Mouse (Mus musculus) thymus, adult 18-20 months (tissue): Measurements from ENCODE around the gene Fam187b.
"Not testable (repeated sequence)": the region's sequence is repeated elsewhere in the genome, so short reads cannot be mapped to it uniquely, and the experiment has no call there.

Experiments
- DNase-seq, 2 experiments: peaks; one replicate each; pipeline ENCODE4 v3.0.0; 2022; ENCODE audit warnings: mixed read lengths in 2 of 2

The Fam187b gene

GRCm38 (mm10) chr7:30973501-30974289, at the start of gene Fam187b:
Gene Fam187b, plus strand, starts transcription at chr7:30973790.
- peak; percentile 68 to 78 for DNase-seq

- no peak for DNase-seq
These were observed 49.5 kb upstream of the Fam187b start for GRCm38 (mm10) chr7:30924071-30924470.

GRCm38 (mm10) chr7:30924581-30924980, 49.0 kb upstream of the Fam187b start, which contains the start of gene Hamp2:
Gene Hamp2, minus strand, starts transcription at chr7:30924681.
- DNase-seq: not testable (repeated sequence)

- DNase-seq: not testable (repeated sequence)
These were observed 38.0 kb upstream of the Fam187b start for GRCm38 (mm10) chr7:30935422-30936099.

GRCm38 (mm10) chr7:30940070-30940469, 33.5 kb upstream of the Fam187b start:
- DNase-seq: not testable (repeated sequence)

- DNase-seq: not testable (repeated sequence)
These were observed 31.2 kb upstream of the Fam187b start for GRCm38 (mm10) chr7:30942365-30942764.

- DNase-seq: no peak
These were observed 29.5 kb upstream of the Fam187b start, which contains the start of gene Hamp for GRCm38 (mm10) chr7:30943909-30944635. Gene Hamp, minus strand, starts transcription at chr7:30944032.

- DNase-seq: not testable (repeated sequence)
These were observed 28.9 kb upstream of the Fam187b start for GRCm38 (mm10) chr7:30944706-30945105.

GRCm38 (mm10) chr7:30945466-30945865, 28.1 kb upstream of the Fam187b start:
- not testable (repeated sequence) for DNase-seq

- DNase-seq: no peak
These were observed 27.7 kb upstream of the Fam187b start for GRCm38 (mm10) chr7:30945876-30946275.

GRCm38 (mm10) chr7:30949902-30950301, 23.7 kb upstream of the Fam187b start:
- not testable (repeated sequence) for DNase-seq

- DNase-seq: no peak
These were observed 20.9 kb upstream of the Fam187b start for GRCm38 (mm10) chr7:30952441-30953265.

- no peak for DNase-seq
These were observed 20.1 kb upstream of the Fam187b start for GRCm38 (mm10) chr7:30953459-30953858.

GRCm38 (mm10) chr7:30954036-30954435, 19.6 kb upstream of the Fam187b start:
- no peak for DNase-seq

GRCm38 (mm10) chr7:30954971-30955520, 18.5 kb upstream of the Fam187b start:
- DNase-seq: no peak

GRCm38 (mm10) chr7:30955584-30956356, 17.8 kb upstream of the Fam187b start:
- peak; percentile 70 to 79 for DNase-seq

- peak in 1 of 2 experiments; percentile 33 for DNase-seq
These were observed 17.2 kb upstream of the Fam187b start for GRCm38 (mm10) chr7:30956357-30956751.

GRCm38 (mm10) chr7:30956756-30957366, 16.7 kb upstream of the Fam187b start, which contains the start of gene Usf2:
Gene Usf2, minus strand, starts transcription at chr7:30956803.
- peak; percentile 61 to 65 for DNase-seq

GRCm38 (mm10) chr7:30957367-30957783, 16.2 kb upstream of the Fam187b start:
- DNase-seq: peak; percentile 84 to 88

- DNase-seq: peak; percentile 16 to 38
These were observed 15.3 kb upstream of the Fam187b start for GRCm38 (mm10) chr7:30958109-30958865.
